Mouse (Mus musculus) midbrain, embryonic 14.5 days (tissue): ENCODE measurements around the gene Tnfsf8. TPM values are rescaled to one million over a fixed set of nuclear protein-coding genes. Genes with fewer than 3 reads are reported as not detected.

Experiments
- ATAC-seq: fragments of 200-750 bp; cut with Nextera tagmentation; 2 replicates; pipeline ENCODE4 v1.8.0; 2017; ENCODE audit warnings: moderate number of reproducible peaks, moderate library complexity; ENCODE audit not compliant: low FRiP score, low TSS enrichment
- DNase-seq: peaks from one replicate; pipeline ENCODE4 v3.0.0-alpha.2; 2015
- H3K27ac ChIP-seq: fragments of 300-500 bp; sonication (generic); replicated peaks from 2 replicates; pipeline ENCODE4 v1.5.1; 2014; ENCODE audit warnings: mild to moderate bottlenecking, low read depth, low read length, moderate library complexity
- H3K27me3 ChIP-seq: fragments of 300-500 bp; sonication (generic); 2 replicates; pipeline ENCODE4 v1.6.1; 2014; ENCODE audit warnings: low read length, control low read depth, mixed read lengths; ENCODE audit not compliant: control insufficient read depth, insufficient read depth
- H3K36me3 ChIP-seq: fragments of 300-500 bp; sonication (generic); 2 replicates; pipeline ENCODE4 v1.6.1; 2014; ENCODE audit warnings: low read length, control low read depth; ENCODE audit not compliant: control insufficient read depth, insufficient read depth
- H3K4me1 ChIP-seq: fragments of 300-500 bp; sonication (generic); 2 replicates; pipeline ENCODE4 v1.6.1; 2014; ENCODE audit warnings: mild to moderate bottlenecking, antibody characterized with exemption, low read length, control low read depth; ENCODE audit not compliant: control insufficient read depth, insufficient read depth
- H3K4me2 ChIP-seq: fragments of 300-500 bp; sonication (generic); 2 replicates; pipeline ENCODE4 v1.6.1; 2014; ENCODE audit warnings: mild to moderate bottlenecking, low read length, moderate library complexity
- H3K4me3 ChIP-seq: fragments of 300-500 bp; sonication (generic); replicated peaks from 2 replicates; pipeline ENCODE4 v1.5.1; 2014; ENCODE audit warnings: low read depth, low read length
- H3K9ac ChIP-seq: fragments of 300-500 bp; sonication (generic); replicated peaks from 2 replicates; pipeline ENCODE4 v1.6.1; 2014; ENCODE audit warnings: mild to moderate bottlenecking, low read length, moderate library complexity
- H3K9me3 ChIP-seq: fragments of 300-500 bp; sonication (generic); 2 replicates; pipeline ENCODE4 v1.6.1; 2016; ENCODE audit warnings: low read length, control low read depth, mixed read lengths; ENCODE audit not compliant: control insufficient read depth
- WGBS: fragments of 180-500 bp; shearing (Covaris S2); extraction: QIAGEN DNeasy Blood & Tissue Kit; methylation state at CpG from one replicate; pipeline ENCODE4 v1.1.7; 2014; 5-methylcytosine and 5-hydroxymethylcytosine counted together
- polyA plus RNA-seq: library from polyadenylated mRNA; unstranded; fragments of >200 nt; fragmentation: Nextera tagmentation; extraction: Ambion mirVana; gene quantifications from 2 replicates; pipeline ENCODE4 v1.2.1, GENCODE M21; 2014

Tnfsf8 gene
- polyA plus RNA-seq, 1 experiment from 2014 or later = 0.09 TPM

GRCm38 (mm10) chr4:63798083-63798482 is 63.1 kb downstream of the Tnfsf8 start:
- no peak overlapping the region for H3K4me3 ChIP-seq
- H3K27ac ChIP-seq = no peak overlapping the region
- H3K9ac ChIP-seq = no peak overlapping the region
- DNase-seq = no peak
- H3K4me2 ChIP-seq = no peak overlapping the region
- no peaks in the 10 kb centered on the region for H3K36me3 ChIP-seq
- WGBS = 75% methylated on average over 1 of the region's 1 CpGs
- no peak for ATAC-seq
- no peaks in the 10 kb centered on the region for H3K4me1 ChIP-seq
- no peaks in the 10 kb centered on the region for H3K9me3 ChIP-seq
- no peaks in the 10 kb centered on the region for H3K27me3 ChIP-seq

DNA sequence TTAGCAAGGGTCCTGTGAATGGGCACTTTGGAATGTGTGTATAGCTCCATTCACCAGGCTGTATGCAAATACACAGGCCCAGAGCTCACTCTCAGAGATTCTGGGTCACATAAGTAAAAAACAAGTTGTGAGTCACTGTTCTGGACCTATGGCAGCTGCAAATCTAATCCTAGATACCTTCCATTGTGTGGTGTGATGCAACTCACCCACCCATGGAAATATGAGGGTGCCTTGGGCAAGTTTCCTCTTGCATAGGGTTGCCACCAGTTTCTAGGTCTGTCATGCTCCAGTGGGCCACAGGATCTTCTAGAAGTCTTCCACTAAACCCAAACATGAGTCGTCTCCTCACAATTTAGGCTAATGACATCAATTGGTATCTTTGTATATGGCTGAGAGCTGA is 64.6 kb downstream of the Tnfsf8 start:
- Histone ChIP-seq H3K27ac (no peak overlapping the region), H3K9me3 (no peaks in the 10 kb centered on the region), H3K4me1 (no peaks in the 10 kb centered on the region), H3K4me2 (no peak overlapping the region), H3K4me3 (no peak overlapping the region), H3K36me3 (no peaks in the 10 kb centered on the region), H3K9ac (no peak overlapping the region), H3K27me3 (no peaks in the 10 kb centered on the region)
- no peak for DNase-seq
- no peak for ATAC-seq
- 90% methylated on average over 1 of the region's 1 CpGs for WGBS

- DNase-seq = no peak
- H3K4me3 ChIP-seq = no peak overlapping the region
- no peaks in the 10 kb centered on the region for H3K27me3 ChIP-seq
- H3K9ac ChIP-seq = no peak overlapping the region
- H3K27ac ChIP-seq = no peak overlapping the region
- ATAC-seq = no peak
- H3K36me3 ChIP-seq = no peaks in the 10 kb centered on the region
- H3K4me2 ChIP-seq = no peak overlapping the region
- H3K9me3 ChIP-seq = no peaks in the 10 kb centered on the region
- 95% methylated on average over 3 of the region's 3 CpGs for WGBS
- no peaks in the 10 kb centered on the region for H3K4me1 ChIP-seq
These were observed 68.8 kb downstream of the Tnfsf8 start for GRCm38 (mm10) chr4:63792328-63792727.

DNA sequence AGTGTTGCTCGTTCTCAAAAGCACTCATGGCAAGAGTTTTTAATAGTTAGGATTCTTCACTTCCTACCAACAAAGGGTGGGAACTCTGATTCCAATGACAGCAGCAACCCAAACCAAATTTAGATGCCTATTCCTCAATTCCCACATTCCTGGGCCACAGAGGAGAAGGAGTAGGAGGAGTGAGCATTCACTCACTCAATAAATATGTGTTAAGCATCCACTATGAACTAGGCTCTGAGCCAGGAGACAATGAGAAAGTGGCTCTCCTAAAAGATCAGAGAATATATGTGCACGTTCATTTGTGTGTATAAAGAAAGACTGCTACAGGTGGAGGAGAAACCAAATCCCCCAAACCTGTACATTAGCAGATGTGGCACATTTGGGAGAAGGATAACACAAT is 75.7 kb downstream of the Tnfsf8 start:
- DNase-seq = no peak
- 90% methylated on average over 2 of the region's 2 CpGs for WGBS

GRCm38 (mm10) chr4:63783826-63784225 is 77.3 kb downstream of the Tnfsf8 start:
- H3K4me3 ChIP-seq = no peak overlapping the region
- DNase-seq (no peak), ATAC-seq (no peak)
- no peak overlapping the region for H3K9ac ChIP-seq
- H3K36me3 ChIP-seq = no peaks in the 10 kb centered on the region
- H3K27ac ChIP-seq = no peak overlapping the region
- 87% methylated on average over 5 of the region's 5 CpGs for WGBS
- no peaks in the 10 kb centered on the region for H3K9me3 ChIP-seq
- no peak overlapping the region for H3K4me2 ChIP-seq
- H3K27me3 ChIP-seq = no peaks in the 10 kb centered on the region
- no peaks in the 10 kb centered on the region for H3K4me1 ChIP-seq

More for the DNA sequence above, 75.7 kb downstream of the Tnfsf8 start:
- no peaks in the 10 kb centered on the region for H3K36me3 ChIP-seq
- no peak overlapping the region for H3K4me3 ChIP-seq
- no peak overlapping the region for H3K9ac ChIP-seq
- no peak overlapping the region for H3K4me2 ChIP-seq
- H3K27ac ChIP-seq = no peak overlapping the region
- H3K9me3 ChIP-seq = no peaks in the 10 kb centered on the region
- H3K4me1 ChIP-seq = no peaks in the 10 kb centered on the region
- H3K27me3 ChIP-seq = no peaks in the 10 kb centered on the region
- no peak for ATAC-seq

GRCm38 (mm10) chr4:63782970-63783613 is 78.1 kb downstream of the Tnfsf8 start:
- H3K27ac ChIP-seq = no peak overlapping the region
- H3K4me3 ChIP-seq = no peak overlapping the region
- H3K9ac ChIP-seq = no peak overlapping the region
- no peaks in the 10 kb centered on the region for H3K36me3 ChIP-seq
- DNase-seq (peak; percentile 37), ATAC-seq (no peak)
- H3K27me3 ChIP-seq = no peaks in the 10 kb centered on the region
- H3K9me3 ChIP-seq = no peaks in the 10 kb centered on the region
- H3K4me1 ChIP-seq = no peaks in the 10 kb centered on the region
- H3K4me2 ChIP-seq = no peak overlapping the region
- 82% methylated on average over 7 of the region's 7 CpGs for WGBS

Other genes with a start within 250 kb of the Tnfsf8 start
- gene Tex48, start 238.9 kb downstream of the Tnfsf8 start, polyA plus RNA-seq = not detected in 2 replicates
- not detected in 2 replicates for gene Gm11214, start 198.0 kb downstream of the Tnfsf8 start, polyA plus RNA-seq
- not detected in 2 replicates for gene Tnfsf15, start 116.2 kb downstream of the Tnfsf8 start, polyA plus RNA-seq
- 63.8 and 67.9 TPM in 2 replicates for gene Tnc, start 185.7 kb upstream of the Tnfsf8 start, polyA plus RNA-seq